Mouse (Mus musculus) left cerebral cortex, postnatal 10 days (tissue): ENCODE data around the gene Irf2bp1. TPM values are rescaled to one million over a fixed set of nuclear protein-coding genes. Genes with fewer than 3 reads are reported as not detected.

Experiments used
- DNase-seq, 2 experiments: peaks; one replicate each; pipeline ENCODE4 v3.0.0; 2021 to 2022; ENCODE audit warnings: low spot score in 2 of 2, mixed read lengths in 1 of 2; ENCODE audit errors: extremely low spot score in 1 of 2
- intact Hi-C: fragments of 180-260 bp; cut with DNase I; formaldehyde crosslinking; loops from one replicate; pipeline ENCODE4 v1.15.1; 2025
- total RNA-seq, 2 experiments: library from RNA; stranded (reverse); gene quantifications; 2 replicates each; pipeline ENCODE4 v1.2.3; 2021

The Irf2bp1 gene
- total RNA-seq, 2 experiments from 2014 or later, result 44.8 to 46.1 TPM

- intact Hi-C loops, result loop anchor here (5.0 kb wide), 1 partner anchor 99 kb away; no protein-coding TSS in a partner anchor
- DNase-seq, result peak in 1 of 2 experiments; percentile 57
Observed at GRCm38 (mm10) chr7:18991660-18992293, 12.1 kb upstream of the Irf2bp1 start.

- intact Hi-C loops, result loop anchor here (5.0 kb wide), 1 partner anchor 100 kb away; no protein-coding TSS in a partner anchor
- peak in 1 of 2 experiments; percentile 75 for DNase-seq
Observed at GRCm38 (mm10) chr7:18992294-18992675, 11.6 kb upstream of the Irf2bp1 start.

- intact Hi-C loops, result loop anchor here (5.0 kb wide), 1 partner anchor 101 kb away; no protein-coding TSS in a partner anchor
- no peak for DNase-seq
Observed at GRCm38 (mm10) chr7:18993036-18993435, 10.8 kb upstream of the Irf2bp1 start.

GRCm38 (mm10) chr7:18998835-18999234, 5.0 kb upstream of the Irf2bp1 start:
- no peak for DNase-seq
- intact Hi-C loops, result no loop called here

GRCm38 (mm10) chr7:19000421-19000820, 3.4 kb upstream of the Irf2bp1 start:
- DNase-seq, result peak in 1 of 2 experiments; percentile 56
- intact Hi-C loops, result no loop called here

GRCm38 (mm10) chr7:19001066-19001806, 2.6 kb upstream of the Irf2bp1 start:
- intact Hi-C loops, result no loop called here
- DNase-seq, result peak; percentile 35 to 86

GRCm38 (mm10) chr7:19001807-19002085, 2.1 kb upstream of the Irf2bp1 start:
- intact Hi-C loops, result no loop called here
- no peak for DNase-seq

GRCm38 (mm10) chr7:19002115-19002514, 1.7 kb upstream of the Irf2bp1 start:
- intact Hi-C loops, result no loop called here
- DNase-seq, result no peak

- DNase-seq, result peak; percentile 78 to 81
- intact Hi-C loops, result no loop called here
Observed at GRCm38 (mm10) chr7:19002848-19003498, 871 bp upstream of the Irf2bp1 start.

GRCm38 (mm10) chr7:19004631-19005079, 811 bp downstream of the Irf2bp1 start:
- intact Hi-C loops, result loop anchor here (5.0 kb wide), 1 partner anchor 107 kb away; no protein-coding TSS in a partner anchor
- DNase-seq, result peak in 1 of 2 experiments; percentile 71

GRCm38 (mm10) chr7:19005417-19006121, 1.7 kb downstream of the Irf2bp1 start:
- intact Hi-C loops, result loop anchor here (5.0 kb wide), 1 partner anchor 108 kb away; no protein-coding TSS in a partner anchor
- peak in 1 of 2 experiments; percentile 57 for DNase-seq

- DNase-seq, result peak; percentile 77 to 87
- intact Hi-C loops, result loop anchor here (5.0 kb wide), 1 partner anchor 109 kb away; no protein-coding TSS in a partner anchor
Observed at GRCm38 (mm10) chr7:19006476-19006875, 2.6 kb downstream of the Irf2bp1 start.

- no peak for DNase-seq
- intact Hi-C loops, result loop anchor here (5.0 kb wide), 1 partner anchor 110 kb away; no protein-coding TSS in a partner anchor
Observed at GRCm38 (mm10) chr7:19007026-19007977, 3.5 kb downstream of the Irf2bp1 start.

GRCm38 (mm10) chr7:19010581-19010980, 6.7 kb downstream of the Irf2bp1 start:
- peak in 1 of 2 experiments; percentile 35 for DNase-seq
- intact Hi-C loops, result no loop called here

- intact Hi-C loops, result no loop called here
- no peak for DNase-seq
Observed at GRCm38 (mm10) chr7:19012025-19012621, 8.3 kb downstream of the Irf2bp1 start.

GRCm38 (mm10) chr7:19012882-19013281, 9.0 kb downstream of the Irf2bp1 start:
- DNase-seq, result no peak

GRCm38 (mm10) chr7:19014452-19014851, 10.6 kb downstream of the Irf2bp1 start:
- intact Hi-C loops, result no loop called here
- DNase-seq, result no peak

More at GRCm38 (mm10) chr7:19012882-19013281, 9.0 kb downstream of the Irf2bp1 start:
- intact Hi-C loops, result no loop called here
